Mouse (Mus musculus) frontal cortex, adult (tissue): Measurements from ENCODE around the gene Iqsec3.
A peak's percentile ranks its signal among the peaks of the same experiment; 100 is the strongest.

Experiments
- ATAC-seq: cut with Nextera tagmentation; 2 replicates; pipeline ENCODE4 v1.9.2; 2017; ENCODE audit warnings: mild to moderate bottlenecking, moderate library complexity, mixed read lengths; ENCODE audit not compliant: low TSS enrichment

Iqsec3 gene

DNA sequence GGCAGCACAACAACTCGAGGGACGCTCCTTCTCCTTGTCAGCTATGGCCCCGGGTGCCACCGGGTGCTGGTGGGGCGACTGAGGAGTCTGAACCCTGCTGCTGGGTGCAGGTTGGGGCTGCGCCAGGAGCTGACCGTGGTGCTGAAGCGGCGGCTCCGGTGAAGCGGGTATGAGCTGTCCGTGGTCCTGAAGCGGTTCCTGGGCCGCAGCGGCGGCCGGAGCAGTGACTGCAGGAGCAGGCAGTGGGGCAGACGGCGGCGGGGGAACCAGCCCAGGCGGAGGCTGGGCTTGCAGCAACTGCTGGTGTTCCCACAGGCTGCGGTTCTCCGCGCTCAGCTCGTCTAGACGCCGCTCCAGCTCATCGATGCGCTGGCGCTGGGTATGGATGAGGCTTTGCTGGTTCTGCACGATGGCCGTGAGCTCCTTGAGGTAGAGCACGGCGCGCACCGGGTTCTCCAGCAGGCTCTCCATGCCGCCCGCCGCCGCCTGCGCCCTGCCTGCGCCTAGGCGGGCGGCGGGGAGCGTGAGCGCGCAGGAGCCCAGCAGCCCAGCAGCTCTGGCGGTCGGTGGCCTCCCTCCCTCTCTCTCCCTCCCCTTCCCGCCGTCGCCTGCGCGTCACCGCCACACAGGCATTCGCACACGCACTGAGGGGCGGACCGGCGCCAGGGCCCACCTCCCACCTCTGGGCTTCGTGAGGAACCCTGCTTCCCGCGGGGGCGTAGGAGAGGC, at the start of gene Iqsec3:
TSS of gene Iqsec3 (minus strand) at position 586 of the 729 bp plus-strand sequence.
- ATAC-seq: peak; percentile 87

DNA sequence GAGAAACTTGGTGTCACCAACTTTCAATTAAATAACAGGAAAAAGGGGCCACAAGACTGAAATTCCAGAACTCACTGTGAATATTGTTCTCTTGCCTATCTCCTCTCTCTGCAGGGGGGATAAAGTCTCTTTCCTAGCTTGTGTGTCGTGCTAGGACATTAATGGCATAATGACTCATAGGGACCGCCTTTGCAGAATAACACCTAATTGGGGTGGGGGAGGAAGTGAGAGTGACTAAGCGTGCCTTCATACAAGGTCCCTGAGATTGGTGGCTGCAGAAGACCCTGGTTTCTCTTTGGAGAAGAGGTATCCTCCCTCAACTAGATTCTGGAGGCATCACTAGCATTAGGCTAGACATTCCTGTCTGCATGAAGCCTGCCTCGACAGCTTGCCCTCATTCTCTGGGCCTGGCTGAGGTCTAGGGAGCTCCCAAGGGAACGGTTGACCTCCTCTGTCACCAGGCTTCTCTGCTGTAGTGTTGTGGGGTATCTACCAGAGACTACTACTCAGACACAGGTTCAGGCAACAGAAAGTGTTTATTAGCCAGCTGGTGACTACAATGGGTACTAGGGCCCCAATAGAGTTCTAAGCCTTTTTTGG, 48.7 kb upstream of the Iqsec3 start:
- no peak for ATAC-seq

DNA sequence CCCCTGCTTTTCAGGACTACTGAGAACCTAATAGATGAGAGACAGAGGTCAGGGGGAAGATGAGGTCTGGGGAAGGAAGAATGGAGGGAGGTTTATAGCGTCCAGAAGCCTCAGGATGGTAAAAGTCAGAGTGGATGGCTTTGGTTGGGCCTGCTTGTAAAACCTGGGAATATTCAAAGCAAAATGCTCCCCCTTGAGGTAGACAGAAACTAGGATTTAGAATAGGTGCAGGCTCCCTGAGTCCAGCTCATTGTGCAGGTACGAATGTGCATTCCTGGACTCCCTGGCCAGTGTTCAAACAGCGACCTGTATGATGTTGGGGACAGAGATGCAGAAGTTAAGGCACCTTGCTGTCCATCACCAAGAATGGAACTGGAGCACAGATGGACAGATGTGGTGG, 47.6 kb upstream of the Iqsec3 start:
- peak; percentile 80 for ATAC-seq

DNA sequence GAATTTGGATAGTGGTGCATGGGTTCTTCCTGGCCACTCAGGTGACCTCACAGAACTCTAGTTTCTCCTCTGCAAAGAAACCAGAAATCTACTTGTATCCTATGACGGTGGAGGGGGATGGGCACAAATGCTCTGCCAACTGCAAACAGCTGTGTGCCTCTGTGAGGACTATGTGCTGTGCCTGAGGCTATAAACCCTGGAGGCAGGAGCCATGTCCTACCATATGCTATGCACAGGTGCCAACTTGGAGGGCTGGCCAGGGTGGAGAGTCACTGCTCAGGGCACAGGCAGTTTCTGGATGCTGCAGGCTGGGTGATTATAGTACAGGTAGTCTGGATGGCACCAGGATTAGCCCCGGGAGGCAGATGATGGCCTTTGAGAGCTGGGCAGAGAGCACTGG, 46.4 kb upstream of the Iqsec3 start:
- ATAC-seq: no peak

DNA sequence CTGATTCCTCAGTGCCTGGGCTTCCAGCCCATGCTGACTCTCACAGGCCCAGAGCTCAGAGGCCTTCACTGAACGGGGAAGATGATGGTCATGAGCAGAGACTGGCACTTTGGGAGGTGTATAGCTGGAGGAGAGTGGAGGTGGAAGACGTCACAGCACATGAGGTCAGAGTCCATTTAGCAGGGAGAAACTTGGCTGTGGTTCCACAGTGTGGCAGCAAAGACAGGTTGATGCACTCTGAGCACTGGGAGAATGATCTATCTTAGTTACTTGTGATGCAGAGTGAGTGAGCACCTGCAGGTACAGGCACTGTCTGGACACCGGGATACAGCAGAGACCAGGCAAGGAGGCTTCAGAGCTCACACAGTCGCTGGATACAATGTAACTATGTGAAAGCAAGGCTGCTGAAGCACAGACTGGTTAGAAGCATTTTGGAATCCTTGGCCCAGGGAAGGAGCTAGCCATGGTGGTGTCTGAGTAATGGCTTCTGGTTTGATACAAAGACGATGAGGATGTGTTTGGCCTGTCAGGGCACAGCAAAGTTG, 45.9 kb upstream of the Iqsec3 start:
- no peak for ATAC-seq

DNA sequence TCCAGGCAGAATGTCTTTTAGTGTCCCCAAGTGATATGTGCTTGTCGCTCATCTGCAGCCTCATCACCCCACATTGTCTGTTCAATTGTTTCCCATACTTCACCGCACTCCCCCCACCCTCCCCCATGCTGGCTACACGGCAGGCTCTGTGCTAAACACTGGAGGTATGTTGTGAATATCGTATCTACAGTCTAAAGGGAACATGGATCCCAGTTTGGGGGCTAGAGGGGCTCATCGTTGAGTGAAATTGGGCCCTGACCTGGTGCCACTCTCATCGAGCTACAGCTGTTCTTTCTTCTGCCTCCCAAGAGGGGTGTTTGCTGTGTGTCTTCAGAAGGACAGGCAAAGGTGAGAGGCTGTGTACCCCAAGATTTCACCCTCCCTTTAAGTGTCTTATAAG, 44.2 kb upstream of the Iqsec3 start:
- ATAC-seq: no peak

DNA sequence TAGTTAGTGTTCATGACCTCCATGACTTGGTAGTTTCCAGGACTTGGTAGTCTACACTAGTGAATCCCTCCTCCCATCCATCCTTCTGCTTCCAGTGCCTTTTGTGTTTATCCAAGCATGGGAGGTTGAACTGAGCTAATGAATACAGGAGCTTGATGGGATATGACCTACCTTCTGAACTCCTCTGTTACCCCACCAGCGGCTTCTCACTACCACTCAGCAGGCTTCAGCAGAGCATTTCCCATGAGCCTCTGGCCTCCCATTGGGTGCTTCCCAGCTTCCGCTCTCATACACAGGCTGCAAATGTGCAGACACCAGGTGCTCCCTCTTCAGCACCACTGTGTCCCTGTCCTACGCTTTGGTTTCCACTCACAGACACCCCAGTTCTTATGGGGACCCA, 36.9 kb upstream of the Iqsec3 start:
- ATAC-seq: no peak

DNA sequence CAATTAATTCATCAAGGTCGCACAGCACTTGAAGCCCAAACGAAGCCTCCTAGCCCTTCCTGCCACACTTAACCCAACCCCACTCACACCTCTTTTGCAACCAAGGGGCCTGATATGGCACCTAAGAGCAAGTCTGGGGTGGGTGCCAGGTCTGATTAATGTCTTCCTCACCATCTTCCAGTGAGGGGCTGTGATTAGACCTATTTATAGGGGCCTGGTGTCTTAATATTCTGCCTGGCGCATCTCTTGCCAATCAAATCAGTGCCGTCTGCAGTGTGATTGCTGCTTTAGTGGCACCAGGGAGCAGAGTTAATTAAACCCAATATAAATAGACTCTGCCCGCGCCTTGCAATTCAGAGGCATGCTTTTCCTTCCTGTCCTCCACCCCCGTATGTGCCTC, 36.4 kb upstream of the Iqsec3 start:
- ATAC-seq: no peak

DNA sequence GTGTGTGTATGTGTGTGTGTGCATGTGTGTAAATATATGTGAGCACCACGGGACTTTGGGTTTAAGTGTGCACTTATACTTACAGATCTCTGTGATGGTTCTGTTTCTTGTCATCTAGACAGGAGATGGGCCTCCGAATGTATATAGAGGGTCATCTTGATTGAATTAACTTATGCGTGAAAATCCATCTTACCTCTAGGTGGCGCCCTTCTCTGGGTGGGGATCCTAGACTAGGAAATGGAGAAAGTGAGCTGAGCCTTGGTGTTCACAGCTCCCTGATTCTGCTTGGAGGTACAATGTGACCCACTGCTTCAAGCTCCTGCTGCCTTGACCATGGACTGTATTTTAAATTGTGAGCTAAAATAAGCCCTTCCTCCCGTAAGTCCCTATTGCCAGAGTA, 34.8 kb upstream of the Iqsec3 start:
- no peak for ATAC-seq

DNA sequence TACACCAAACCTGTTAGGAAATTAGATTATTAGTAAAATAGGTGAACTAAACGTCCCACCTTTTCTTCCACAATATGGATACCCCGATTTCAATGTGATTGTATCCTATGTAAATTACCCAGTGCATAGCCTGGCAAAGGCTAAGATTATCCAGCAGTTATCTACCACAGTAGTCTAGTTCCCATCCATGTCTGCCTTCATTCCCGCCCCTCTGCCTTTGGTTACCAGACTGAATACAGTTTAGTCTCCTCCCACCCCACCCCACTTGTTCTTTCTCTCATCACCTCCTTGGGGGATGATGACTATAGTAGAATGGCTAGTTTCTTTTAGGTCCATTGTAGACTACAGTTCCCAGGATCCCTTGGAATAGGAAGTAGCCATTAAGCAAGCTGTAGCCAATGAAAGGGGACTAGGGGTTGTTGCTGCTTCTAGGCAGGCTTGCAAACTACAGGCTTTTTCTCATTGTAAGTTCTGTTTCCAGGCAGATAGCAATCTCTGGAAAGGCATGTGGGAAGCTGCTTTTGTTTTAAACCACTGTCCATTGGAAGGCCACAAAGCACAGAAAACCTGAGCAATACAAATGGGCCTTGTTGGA, 27.7 kb upstream of the Iqsec3 start:
- ATAC-seq: peak; percentile 69

DNA sequence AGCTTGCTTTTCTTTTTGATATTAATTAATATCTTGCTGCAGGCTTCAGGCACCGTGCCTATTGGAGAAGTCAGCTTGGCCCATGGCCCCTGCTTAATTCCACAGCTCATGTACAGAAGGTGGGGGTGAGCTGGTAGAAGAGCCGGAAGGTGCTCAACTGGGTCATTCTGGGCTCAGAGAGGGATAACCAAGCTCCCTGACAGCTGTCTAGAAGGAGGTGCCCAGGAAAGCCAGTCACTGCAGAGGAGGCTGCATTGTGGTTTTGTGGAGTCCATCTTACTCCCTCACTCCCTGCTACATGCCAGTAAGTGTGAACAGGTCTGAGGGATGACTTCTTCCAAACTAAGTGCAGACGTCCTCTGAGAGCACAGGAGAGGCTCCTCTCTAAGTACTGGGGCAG, 26.4 kb upstream of the Iqsec3 start:
- ATAC-seq: no peak

DNA sequence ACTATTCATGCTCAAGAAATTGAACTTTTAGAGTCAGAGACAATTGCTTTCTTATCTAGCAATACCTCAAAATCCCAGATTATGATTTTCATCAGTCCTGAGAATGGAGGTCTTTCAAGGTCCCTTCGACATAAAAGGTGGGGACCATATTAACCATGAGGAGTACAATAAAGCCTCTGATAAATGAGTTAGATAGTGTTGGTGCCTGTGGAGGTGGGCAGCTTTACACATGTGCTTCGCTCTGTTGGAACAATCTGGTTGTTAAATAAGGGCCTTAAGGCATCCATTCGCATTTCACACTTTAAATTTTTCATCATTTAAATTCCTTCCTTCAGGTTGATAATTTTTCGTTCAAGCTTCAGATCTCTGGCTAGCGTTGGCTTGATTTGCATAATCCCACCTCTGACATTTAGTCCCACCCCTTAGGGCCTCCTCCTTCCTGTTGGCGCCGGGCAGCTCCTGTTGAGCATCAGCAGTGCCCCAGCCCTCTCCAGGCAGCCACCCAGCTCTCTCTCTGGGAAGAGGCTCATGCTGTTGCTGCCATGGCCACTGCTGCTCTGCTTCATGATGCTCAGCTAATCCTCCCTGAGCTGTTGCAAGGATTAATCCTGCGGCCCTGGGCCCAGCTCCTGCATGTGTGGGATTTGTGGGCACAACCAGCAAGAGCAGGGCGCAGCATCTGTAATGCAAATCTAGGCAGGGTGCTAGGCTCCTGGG, 25.5 kb upstream of the Iqsec3 start:
- ATAC-seq: peak; percentile 77

DNA sequence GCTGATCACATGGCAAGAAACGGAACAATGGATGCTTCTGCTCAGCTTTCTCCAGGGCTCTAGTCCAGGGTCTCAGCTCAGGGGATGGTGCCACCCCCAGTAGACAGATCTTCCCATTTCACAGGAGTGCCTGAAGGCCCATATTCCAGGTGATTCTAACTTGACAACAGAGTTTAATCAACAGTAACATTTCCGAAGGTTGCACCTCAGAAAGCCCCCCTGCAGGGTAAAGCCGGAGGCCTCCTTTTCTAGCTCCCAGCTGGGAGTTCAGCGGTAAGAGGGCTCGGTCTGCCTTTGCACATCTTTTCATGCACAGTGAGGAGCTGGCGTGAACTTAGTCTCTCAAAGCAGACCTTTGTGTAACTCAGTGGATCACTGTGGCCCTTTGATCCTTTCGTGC, 22.1 kb upstream of the Iqsec3 start:
- ATAC-seq: no peak

DNA sequence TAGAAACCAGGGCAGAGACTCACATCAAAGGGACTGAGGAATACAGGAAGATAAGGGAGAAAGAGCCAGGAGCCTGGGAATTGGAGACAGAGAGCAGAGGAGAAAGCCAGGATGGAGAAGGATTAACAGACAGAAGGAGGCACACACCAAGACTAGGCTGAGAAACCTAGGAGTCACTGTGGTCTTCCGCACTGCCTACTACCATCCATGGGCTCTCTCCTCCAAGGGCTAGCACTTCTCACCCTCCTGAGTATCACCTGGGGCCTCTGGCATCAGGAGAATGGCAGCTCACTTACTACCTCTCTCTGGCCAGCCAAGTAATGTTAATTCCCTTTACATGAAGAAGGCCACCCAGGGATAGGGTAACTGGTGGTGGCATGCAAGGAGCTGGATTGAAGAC, 21.5 kb upstream of the Iqsec3 start:
- ATAC-seq: no peak

DNA sequence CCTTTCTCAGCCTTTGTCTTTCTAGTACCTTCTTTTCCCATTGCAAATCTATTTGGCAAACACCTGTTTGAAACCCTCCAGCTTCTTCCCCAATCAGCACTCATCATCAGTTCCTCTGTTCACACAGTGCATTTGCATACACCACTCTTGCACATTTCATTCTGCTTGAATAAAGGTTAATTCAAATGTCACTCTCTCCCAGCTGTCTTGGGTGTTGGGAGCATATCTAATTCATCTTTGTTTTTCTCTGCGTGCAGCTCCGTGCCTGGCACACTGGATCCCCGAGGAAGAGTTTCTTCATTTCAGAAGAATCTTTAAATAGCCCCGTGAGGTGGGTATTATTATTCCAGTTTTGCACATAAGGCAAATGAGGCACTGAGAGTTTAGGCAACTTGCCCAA, 20.8 kb upstream of the Iqsec3 start:
- ATAC-seq: no peak

DNA sequence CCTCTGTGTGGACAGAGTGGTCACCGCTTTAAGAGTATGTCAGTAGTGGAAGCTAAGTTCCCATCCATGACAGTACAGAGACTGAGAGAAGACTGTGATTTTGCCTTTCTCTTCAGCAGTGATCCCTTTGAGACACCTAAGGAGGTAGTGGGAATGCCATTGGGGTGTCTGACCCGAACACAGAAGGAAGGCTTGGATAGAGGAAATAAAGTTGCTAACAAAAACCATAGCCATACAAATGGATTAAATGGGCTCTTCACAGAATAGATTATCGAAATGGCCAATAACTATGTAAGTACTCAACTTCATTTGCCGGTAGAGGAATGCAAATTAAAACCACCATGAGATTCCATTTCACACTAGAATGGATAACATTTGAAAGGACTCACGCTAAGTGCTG, 17.9 kb upstream of the Iqsec3 start:
- no peak for ATAC-seq

DNA sequence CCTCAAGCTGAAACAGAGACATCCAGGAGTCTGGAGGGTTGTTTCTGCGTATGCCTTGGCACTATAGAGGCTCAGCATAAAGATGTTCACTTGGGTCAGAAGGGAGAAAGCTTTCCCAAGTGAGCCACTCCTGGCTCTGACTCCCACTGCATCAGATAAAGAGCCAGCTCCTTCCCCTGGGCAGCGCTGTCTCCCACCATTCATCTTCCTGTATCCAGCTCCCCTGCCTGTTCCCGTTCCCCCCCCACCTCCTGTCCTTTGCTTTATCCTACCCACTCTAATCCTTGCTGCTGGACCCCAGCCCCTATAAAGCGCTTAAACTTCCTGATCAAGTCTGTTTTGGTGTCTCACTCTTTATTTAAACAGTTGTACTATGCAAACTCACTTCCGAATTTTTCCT, 1.2 kb downstream of the Iqsec3 start:
- peak; percentile 33; the same call in 1 of the 2 replicates for ATAC-seq

DNA sequence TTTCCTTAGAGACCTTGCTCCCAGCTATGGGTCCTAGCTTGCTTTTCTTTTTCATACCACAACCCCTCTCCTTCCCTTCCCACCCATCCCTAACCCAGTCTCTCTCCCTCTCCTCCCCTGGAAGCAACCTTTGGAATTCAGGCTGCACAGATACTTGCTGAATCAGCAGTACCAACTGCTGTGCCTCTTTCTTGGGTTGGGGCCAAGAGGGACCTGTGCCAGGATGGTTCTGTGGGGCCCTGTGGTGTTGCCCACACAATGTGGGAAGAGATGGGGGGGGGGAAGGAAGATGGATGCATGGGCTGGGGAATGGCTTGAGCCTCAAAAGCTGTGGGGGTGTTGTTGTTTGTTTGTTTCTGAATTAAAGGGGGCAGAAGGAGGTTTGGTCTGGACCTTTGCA, 5.2 kb downstream of the Iqsec3 start:
- no peak for ATAC-seq

DNA sequence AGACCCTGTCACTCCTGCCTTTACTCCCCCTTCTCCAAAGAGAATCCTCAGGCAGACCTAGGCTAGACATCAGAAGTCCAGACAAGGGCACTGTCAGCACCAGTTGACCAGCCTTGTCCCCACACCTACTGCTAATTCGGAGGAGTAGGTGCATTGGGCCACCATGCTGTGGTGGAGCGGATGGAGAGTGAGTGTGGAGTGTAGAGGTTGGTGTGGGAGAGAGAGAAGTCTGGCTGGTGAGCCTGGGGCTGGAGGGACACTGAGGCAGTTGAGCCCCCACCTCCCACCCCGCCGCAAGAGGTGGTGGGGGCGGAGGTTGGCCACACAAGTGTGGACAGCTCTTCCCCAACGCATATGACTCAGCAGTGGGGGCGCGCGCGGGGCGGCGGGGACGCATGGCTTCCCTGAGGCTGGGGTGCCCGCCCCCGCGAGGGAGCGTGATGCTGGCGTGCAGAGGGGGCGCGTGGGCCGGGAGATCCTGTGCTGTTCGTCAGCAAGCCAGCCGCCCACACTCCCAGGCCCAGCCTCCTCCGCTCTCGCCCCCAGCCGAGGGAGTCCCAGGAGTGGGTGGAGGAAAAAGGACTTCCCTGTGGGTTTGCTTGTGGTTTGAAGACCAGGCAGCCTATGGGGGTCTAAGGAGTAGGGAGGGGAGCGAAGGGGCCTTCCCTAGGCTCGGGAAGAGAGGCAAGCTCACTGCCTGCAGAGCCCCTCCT, 10.7 kb downstream of the Iqsec3 start:
- peak; percentile 22 for ATAC-seq

DNA sequence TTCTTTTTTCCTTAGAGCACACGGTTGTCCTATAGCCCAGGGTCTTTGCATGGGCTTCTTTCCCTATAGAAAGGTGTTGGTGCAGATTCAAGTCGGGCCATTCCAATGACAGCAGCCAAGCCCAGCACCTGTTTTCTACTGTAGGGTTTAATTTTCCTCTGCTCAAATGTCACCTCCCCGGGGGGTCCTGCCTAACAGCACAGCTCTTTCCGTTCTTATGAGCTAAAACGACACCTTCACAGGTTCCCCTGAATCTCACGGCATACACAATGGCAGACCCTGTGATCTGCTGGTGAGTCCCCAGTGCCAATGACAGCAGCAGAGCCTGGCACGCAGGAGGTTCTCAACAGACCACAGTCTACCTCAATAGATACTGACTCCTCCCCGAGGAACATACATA, 16.1 kb downstream of the Iqsec3 start:
- ATAC-seq: no peak

DNA sequence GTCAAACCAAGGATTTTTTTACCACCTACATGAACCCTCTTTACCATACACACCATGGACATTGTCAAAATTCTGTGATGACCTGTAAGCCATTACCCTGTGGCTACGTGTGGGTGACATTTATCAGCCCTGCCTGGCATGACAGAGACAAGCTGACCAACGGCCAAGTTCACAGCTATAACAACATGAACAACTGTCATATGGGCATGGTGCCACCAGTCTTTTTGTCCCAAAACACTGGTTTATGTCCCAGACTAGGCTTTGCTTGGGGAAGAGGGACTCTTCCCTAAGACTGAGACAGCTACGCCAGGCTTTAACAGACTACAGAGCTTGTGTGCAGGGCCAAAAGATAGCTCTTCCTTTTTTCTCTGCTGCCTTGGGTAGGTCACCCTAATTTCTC, 16.8 kb downstream of the Iqsec3 start:
- ATAC-seq: no peak
